In genomic region chr13:4776855-4777254, GRCm38 (mm10) we compare ENCODE assay signal across 9 mouse cellular contexts.
A peak's percentile ranks its signal among the peaks of the same experiment; 100 is the strongest.
DNase-seq lines count a peak whose midpoint lies in the region; ATAC-seq lines count a peak whose summit lies in the region.
"Had no signal": no experiment of that assay in that cellular context is flagged by ENCODE, and none has a peak within 500 bp of the region (broad histone marks: within the 10 kb centered on the region; RNA-seq: fewer than 3 reads in every experiment).

No protein-coding gene starts in this region.

- H3K27ac ChIP-seq in midbrain, embryonic 12.5 days (replicated peaks): no peak overlapping the region
- H3K27ac ChIP-seq in midbrain, embryonic 11.5 days (ENCODE audit: low read depth, low read length): no peak overlapping the region
- H3K27ac ChIP-seq: macrophage had no signal

- H3K9ac ChIP-seq in midbrain, embryonic 12.5 days (replicated peaks): no peak overlapping the region
- H3K9ac ChIP-seq in midbrain, embryonic 11.5 days (ENCODE audit: low read length): no peak overlapping the region

- WGBS in midbrain, embryonic 12.5 days: 41% methylated on average over 4 of the region's 4 CpGs
- 46% methylated on average over 4 of the region's 4 CpGs for WGBS in midbrain, embryonic 11.5 days

- intact Hi-C loops in gastrocnemius, postnatal 14 days (cut with DNase I; ENCODE audit: low total_unique reads): no loop called here
- intact Hi-C loops in left cerebral cortex, postnatal 10 days (cut with DNase I): loop anchor here (10.0 kb wide), 2 partner anchors 1088 to 1698 kb away; partner anchors contain the start of gene Klf6

- no peaks in the 10 kb centered on the region for H3K4me1 ChIP-seq in midbrain, embryonic 12.5 days
- H3K4me1 ChIP-seq in midbrain, embryonic 11.5 days (ENCODE audit: control insufficient read depth, insufficient read depth, low read length): no peaks in the 10 kb centered on the region

- no peak overlapping the region for H3K4me3 ChIP-seq in midbrain, embryonic 12.5 days
- H3K4me3 ChIP-seq in midbrain, embryonic 11.5 days (ENCODE audit: low read depth, low read length): no peak overlapping the region

- peak; percentile 7 to 11 for DNase-seq in cerebellum, adult 18-20 months
- DNase-seq in cerebellum, adult 9-11 months: no peak
- DNase-seq in midbrain, embryonic 11.5 days (ENCODE audit: low spot score, missing footprints): no peak
- DNase-seq in adrenal gland, adult 2 months: peak; percentile 55
- DNase-seq in gastrocnemius, postnatal 14 days: peak; percentile 51
- DNase-seq in left cerebral cortex, postnatal 10 days (ENCODE audit: extremely low spot score in 1 of 2, low spot score in 2 of 2): peak; percentile 13 to 37
- DNase-seq in skeletal muscle tissue, adult 2 months (ENCODE audit: low read depth, low spot score): peak; percentile 27

- H3K4me2 ChIP-seq in midbrain, embryonic 12.5 days (replicated peaks): no peak overlapping the region
- H3K4me2 ChIP-seq in midbrain, embryonic 11.5 days: no peak overlapping the region

- no peaks in the 10 kb centered on the region for H3K9me3 ChIP-seq in midbrain, embryonic 12.5 days
- H3K9me3 ChIP-seq in midbrain, embryonic 11.5 days (ENCODE audit: control insufficient read depth, low read length): no peaks in the 10 kb centered on the region

- H3K27me3 ChIP-seq in midbrain, embryonic 12.5 days: no peaks in the 10 kb centered on the region
- H3K27me3 ChIP-seq in midbrain, embryonic 11.5 days (ENCODE audit: control insufficient read depth, insufficient read depth, low read length): no peaks in the 10 kb centered on the region

- no peaks in the 10 kb centered on the region for H3K36me3 ChIP-seq in midbrain, embryonic 12.5 days
- no peaks in the 10 kb centered on the region for H3K36me3 ChIP-seq in midbrain, embryonic 11.5 days (ENCODE audit: control insufficient read depth, insufficient read depth, low read length)

- 0 out of 2 replicates have a peak, but pooled peaks have one; percentile 49 for ATAC-seq in midbrain, embryonic 12.5 days (ENCODE audit: low FRiP score, low read depth)
- ATAC-seq in midbrain, embryonic 11.5 days (ENCODE audit: low FRiP score): no peak

Comparison
In these comparisons a context has a peak if more than half of its experiments do, and no peak if none do; other contexts are left out.
1. DNase-seq: peak in cerebellum, adult 18-20 months (2 of 2), adrenal gland, adult 2 months (single experiment), gastrocnemius, postnatal 14 days (single experiment), left cerebral cortex, postnatal 10 days (2 of 2) and skeletal muscle tissue, adult 2 months (single experiment); none in cerebellum, adult 9-11 months (single experiment) and midbrain, embryonic 11.5 days (single experiment).